Mouse (Mus musculus) MEL (cell line): ENCODE results near the gene Mex3a. TPM values are rescaled to one million over a fixed set of nuclear protein-coding genes. Genes with fewer than 3 reads are reported as not detected.

Source experiments
- DNase-seq: peaks from one replicate; pipeline ENCODE4 v3.0.0; 2011; ENCODE audit warnings: low read depth, low spot score
- H3K27ac ChIP-seq: 2 replicates; pipeline ENCODE4 v1.5.1; 2012; ENCODE audit warnings: low read depth, mild to moderate bottlenecking, control low read depth, low read length, moderate library complexity; ENCODE audit not compliant: control insufficient read depth
- H3K27me3 ChIP-seq, 2 experiments: fragments of 150-350 bp in 1 of 2; sonication (generic) in 1 of 2; 2 replicates each; pipeline ENCODE4 v1.6.1; 2012; ENCODE audit warnings: low read length in 2 of 2, mild to moderate bottlenecking in 2 of 2, improper control_type of control experiment in 1 of 2, moderate library complexity in 1 of 2; ENCODE audit not compliant: insufficient read depth in 2 of 2, control insufficient read depth in 1 of 2
- H3K36me3 ChIP-seq, 2 experiments: 2 replicates each; pipeline ENCODE4 v1.6.1; 2012 to 2014; ENCODE audit warnings: low read length in 2 of 2, improper control_type of control experiment in 1 of 2, inconsistent platforms in 1 of 2, mild to moderate bottlenecking in 1 of 2; ENCODE audit not compliant: insufficient read depth in 2 of 2, control insufficient read depth in 1 of 2
- H3K4me1 ChIP-seq, 2 experiments: fragments of 150-350 bp in 1 of 2; sonication (generic) in 1 of 2; 2 replicates each; pipeline ENCODE4 v1.6.1; 2012; ENCODE audit warnings: low read length in 2 of 2, improper control_type of control experiment in 1 of 2, mild to moderate bottlenecking in 1 of 2; ENCODE audit not compliant: insufficient read depth in 2 of 2, control insufficient read depth in 1 of 2
- H3K4me3 ChIP-seq, 2 experiments: fragments of 150-350 bp in 1 of 2; sonication (generic) in 1 of 2; 2 replicates each; pipeline ENCODE4 v1.5.1; 2012; ENCODE audit warnings: low read depth in 2 of 2, low read length in 2 of 2, mild to moderate bottlenecking in 2 of 2, moderate library complexity in 2 of 2, control low read depth in 1 of 2, improper control_type of control experiment in 1 of 2; ENCODE audit not compliant: control insufficient read depth in 1 of 2, insufficient read depth in 1 of 2
- H3K79me2 ChIP-seq: 2 replicates; pipeline ENCODE4 v1.6.1; 2012; ENCODE audit warnings: mild to moderate bottlenecking, low read length, moderate library complexity; ENCODE audit not compliant: control insufficient read depth, poor library complexity, insufficient read depth
- H3K9ac ChIP-seq: 2 replicates; pipeline ENCODE4 v1.6.1; 2012; ENCODE audit warnings: low read depth, mild to moderate bottlenecking, control low read depth, low read length, moderate library complexity; ENCODE audit not compliant: control insufficient read depth, poor library complexity, severe bottlenecking
- H3K9me3 ChIP-seq: fragments of 150-350 bp; sonication (generic); replicated peaks from 2 replicates; pipeline ENCODE4 v1.6.1; 2012; ENCODE audit warnings: mild to moderate bottlenecking, low read length, improper control_type of control experiment, moderate library complexity; ENCODE audit not compliant: insufficient read depth
- CTCF ChIP-seq, 3 experiments: IDR thresholded peaks in 2 of 3; conservative IDR thresholded peaks in 1 of 3; 2 replicates each; pipeline ENCODE4 v1.5.1; 2011 to 2012; ENCODE audit warnings: low read length in 3 of 3, low read depth in 2 of 3, mild to moderate bottlenecking in 2 of 3, improper control_type of control experiment in 1 of 3, inconsistent platforms in 1 of 3, mixed read lengths in 1 of 3, moderate library complexity in 1 of 3; ENCODE audit not compliant: control insufficient read depth in 1 of 3, insufficient read depth in 1 of 3, poor library complexity in 1 of 3, severe bottlenecking in 1 of 3
- EP300 ChIP-seq, 2 experiments: IDR thresholded peaks; 2 replicates each; pipeline ENCODE4 v1.6.1; 2011; ENCODE audit warnings: improper control_type of control experiment in 2 of 2, low read length in 2 of 2, low read depth in 1 of 2, mild to moderate bottlenecking in 1 of 2
- ETS1 ChIP-seq: IDR thresholded peaks from 2 replicates; pipeline ENCODE4 v1.6.1; 2012; ENCODE audit warnings: low read depth, mild to moderate bottlenecking, inconsistent platforms, low read length, improper control_type of control experiment, moderate library complexity
- GATA1 ChIP-seq: IDR thresholded peaks from 2 replicates; pipeline ENCODE4 v1.6.1; 2011; ENCODE audit warnings: low read depth, low read length, improper control_type of control experiment
- MAFK ChIP-seq: IDR thresholded peaks from 2 replicates; pipeline ENCODE4 v1.6.1; 2011; ENCODE audit warnings: low read depth, mild to moderate bottlenecking, low read length, improper control_type of control experiment, borderline replicate concordance
- MAX ChIP-seq: IDR thresholded peaks from 2 replicates; pipeline ENCODE4 v1.6.1; 2011; ENCODE audit warnings: low read length, improper control_type of control experiment
- MAZ ChIP-seq: IDR thresholded peaks from 2 replicates; pipeline ENCODE4 v1.6.1; 2012; ENCODE audit warnings: low read depth, mild to moderate bottlenecking, inconsistent platforms, low read length, improper control_type of control experiment
- MEF2A ChIP-seq: IDR thresholded peaks from 2 replicates; pipeline ENCODE4 v1.6.1; 2014; ENCODE audit warnings: low read depth, mild to moderate bottlenecking, inconsistent platforms, low read length, improper control_type of control experiment; ENCODE audit not compliant: poor library complexity, insufficient replicate concordance, severe bottlenecking; ENCODE audit errors: extremely low read depth
- MXI1 ChIP-seq: IDR thresholded peaks from 2 replicates; pipeline ENCODE4 v1.6.1; 2011; ENCODE audit warnings: mild to moderate bottlenecking, low read depth, low read length, improper control_type of control experiment
- MYC ChIP-seq: IDR thresholded peaks from 2 replicates; pipeline ENCODE4 v1.6.1; 2011; ENCODE audit warnings: low read depth, mild to moderate bottlenecking, low read length, improper control_type of control experiment, moderate library complexity
- POLR2A ChIP-seq, 2 experiments: IDR thresholded peaks; 2 replicates each; pipeline ENCODE4 v1.6.1; 2011 to 2012; ENCODE audit warnings: low read length in 2 of 2, mild to moderate bottlenecking in 2 of 2, control low read depth in 1 of 2, improper control_type of control experiment in 1 of 2, low read depth in 1 of 2, moderate library complexity in 1 of 2; ENCODE audit not compliant: control insufficient read depth in 1 of 2, insufficient read depth in 1 of 2, poor library complexity in 1 of 2
- POLR2AphosphoS2 ChIP-seq: IDR thresholded peaks from 2 replicates; pipeline ENCODE4 v1.6.1; 2011; ENCODE audit warnings: low read length, improper control_type of control experiment
- POLR2AphosphoS5 ChIP-seq: IDR thresholded peaks from 2 replicates; pipeline ENCODE4 v1.6.1; 2012; ENCODE audit warnings: low read depth, borderline replicate concordance, mild to moderate bottlenecking, inconsistent platforms, low read length, moderate library complexity, mixed read lengths
- RCOR1 ChIP-seq: IDR thresholded peaks from 2 replicates; pipeline ENCODE4 v1.6.1; 2012; ENCODE audit warnings: low read depth, mild to moderate bottlenecking, inconsistent platforms, low read length, improper control_type of control experiment
- SMC3 ChIP-seq: IDR thresholded peaks from 2 replicates; pipeline ENCODE4 v1.6.1; 2011; ENCODE audit warnings: low read depth, low read length, improper control_type of control experiment
- TAL1 ChIP-seq: IDR thresholded peaks from 2 replicates; pipeline ENCODE4 v1.6.1; 2012; ENCODE audit warnings: mild to moderate bottlenecking, inconsistent platforms, low read length, moderate library complexity, mixed read lengths
- TCF12 ChIP-seq: IDR thresholded peaks from 2 replicates; pipeline ENCODE4 v1.6.1; 2014; ENCODE audit warnings: low read depth, mild to moderate bottlenecking, inconsistent platforms, low read length, improper control_type of control experiment, moderate library complexity
- USF1 ChIP-seq: IDR thresholded peaks from 2 replicates; pipeline ENCODE4 v1.6.1; 2014; ENCODE audit warnings: low read depth, mild to moderate bottlenecking, inconsistent platforms, low read length, improper control_type of control experiment, moderate library complexity
- ZKSCAN1 ChIP-seq: IDR thresholded peaks from 2 replicates; pipeline ENCODE4 v1.6.1; 2012; ENCODE audit warnings: low read depth, mild to moderate bottlenecking, inconsistent platforms, low read length, improper control_type of control experiment, moderate library complexity
- ZMIZ1 ChIP-seq: IDR thresholded peaks from 2 replicates; pipeline ENCODE4 v1.6.1; 2012; ENCODE audit warnings: low read depth, mild to moderate bottlenecking, inconsistent platforms, low read length, improper control_type of control experiment, moderate library complexity
- polyA plus RNA-seq, 2 experiments: library from polyadenylated mRNA; stranded (reverse) in 1 of 2; unstranded in 1 of 2; fragments of >175 nt in 1 of 2; fragments of >200 nt in 1 of 2; gene quantifications; 2 replicates each; pipeline versions ENCODE4 v1.2.1 to v1.2.4; 2012; ENCODE audit warnings: low replicate concordance in 2 of 2, low read depth in 1 of 2; ENCODE audit not compliant: insufficient read length in 2 of 2, insufficient read depth in 1 of 2, missing spikeins in 1 of 2
- total RNA-seq: library from RNA; depleted of rRNA; stranded (reverse); fragments of 300-350 nt; gene quantifications from 2 replicates; pipeline ENCODE4 v1.2.3, GENCODE M21; 2012

Mex3a gene
- total and polyA plus RNA-seq, 3 experiments, result 5.5 to 10.1 TPM; not detected in 1

DNA sequence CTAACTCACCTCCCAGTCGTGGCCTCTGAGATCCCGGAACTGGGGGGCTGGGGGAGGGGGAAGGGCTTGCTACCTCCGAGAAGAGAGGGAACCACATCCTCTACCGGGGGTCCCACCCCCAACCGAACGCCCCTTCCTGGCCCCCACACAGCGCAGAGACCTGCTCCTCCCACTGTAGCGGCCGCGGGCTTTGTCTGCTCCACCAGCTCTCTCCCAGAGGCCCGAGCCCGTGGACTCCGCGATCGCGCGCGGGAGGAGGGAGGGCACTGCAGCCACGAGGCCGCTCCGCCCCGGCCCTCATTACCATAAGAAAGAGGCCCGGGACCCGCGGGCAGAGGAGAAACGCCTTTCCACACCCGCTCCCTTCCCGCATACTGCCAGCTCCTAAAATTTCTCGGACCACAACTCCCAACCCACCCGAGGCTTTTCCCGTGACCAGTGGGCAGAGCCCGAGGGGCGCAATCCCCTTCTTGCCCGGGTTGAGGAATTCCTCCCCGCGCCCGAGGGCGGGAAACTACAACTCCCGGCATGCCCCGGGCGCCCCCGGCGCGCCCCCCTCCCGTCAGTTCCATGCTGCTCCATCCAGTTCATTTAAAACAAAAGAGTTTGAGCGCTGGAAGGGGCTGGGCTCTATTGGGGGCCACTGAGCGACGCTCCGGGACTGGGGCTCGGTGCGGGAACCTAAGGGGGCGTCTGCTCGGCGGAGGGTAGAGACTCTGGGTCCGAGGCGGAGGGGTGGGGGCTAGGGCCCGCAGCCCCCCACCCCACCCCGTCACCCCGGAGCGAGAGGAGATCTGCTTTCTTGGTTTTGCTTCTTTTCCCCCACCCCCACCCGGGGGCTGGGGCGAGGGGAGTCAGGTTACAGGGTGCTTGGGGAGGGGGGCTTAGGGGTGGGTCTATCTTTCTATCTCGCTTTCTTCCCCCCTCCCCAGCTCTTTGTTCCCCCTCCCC, 572 bp upstream of the Mex3a start (continued):
- TF ChIP-seq MEF2A (no peak), GATA1 (no peak), EP300 (IDR thresholded peaks at IDR 0.05; ENCODE audit: low read depth in 1 of 2, low read length in 2 of 2) (peak in 1 of 2 experiments; percentile 31; a peak in 2 of 4 replicates), TCF12 (peak; percentile 57; the same call in 1 of the 2 replicates), SMC3 (no peak), ETS1 (peak; percentile 54), MYC (peak; percentile 84; the same call in 1 of the 2 replicates), RCOR1 (no peak), ZKSCAN1 (no peak), POLR2AphosphoS2 (peak; percentile 53; the same call in 1 of the 2 replicates), POLR2AphosphoS5 (no peak), MAFK (no peak), ZMIZ1 (peak; percentile 75), USF1 (0 out of 2 replicates have a peak, but pooled peaks have one; percentile 43), POLR2A (IDR thresholded peaks at IDR 0.05; ENCODE audit: control insufficient read depth in 1 of 2, insufficient read depth in 1 of 2, low read depth in 1 of 2, low read length in 2 of 2, poor library complexity in 1 of 2) (peak; percentile 42 to 75; a peak in 3 of 4 replicates), MAX (peak; percentile 83), TAL1 (no peak), CTCF (IDR thresholded peaks at IDR 0.05 in 2 of 3, conservative IDR thresholded peaks at IDR 0.05 in 1 of 3; ENCODE audit: control insufficient read depth in 1 of 3, insufficient read depth in 1 of 3, low read depth in 2 of 3, low read length in 3 of 3, poor library complexity in 1 of 3, severe bottlenecking in 1 of 3) (no peak; a peak in 1 of 6 replicates)

GRCm38 (mm10) chr3:88532689-88533511, 705 bp downstream of the Mex3a start:
- DNase-seq, result peak; percentile 34
- H3K27ac ChIP-seq, result no peak overlapping the region

More at GRCm38 (mm10) chr3:88532689-88533511, 705 bp downstream of the Mex3a start:
- Histone ChIP-seq H3K79me2 (peaks cover 12% of the 10 kb centered on the region), H3K4me1 (peaks cover 9 to 20% of the 10 kb centered on the region in 2 experiments), H3K36me3 (peaks cover 0 to 13% of the 10 kb centered on the region in 2 experiments; a peak in 2 of 4 replicates), H3K4me3 (peak overlapping the region; percentile 66 to 73), H3K9ac (peak overlapping the region; percentile 71), H3K9me3 (no peaks in the 10 kb centered on the region), H3K27me3 (no peaks in the 10 kb centered on the region)
- TF ChIP-seq MAZ (peak; percentile 39; the same call in 1 of the 2 replicates), MAX (peak; percentile 60), TCF12 (no peak), MXI1 (peak; percentile 79)
